Mouse (Mus musculus) inflammation-experienced regulatory T-cells (primary cell): ENCODE results near the gene Akr1b8. TPM values are rescaled to one million over a fixed set of nuclear protein-coding genes. Genes with fewer than 3 reads are reported as not detected.

ENCODE experiments used
- polyA plus RNA-seq, 2 experiments: library from polyadenylated mRNA; unstranded; fragments of 100-300 nt; shearing (Covaris generic); gene quantifications; one replicate each; pipeline ENCODE4 v1.2.1; 2017

Akr1b8 gene
- 1 to 10 TPM in 1 of 2 experiments, under 1 TPM in 1; 0.59 to 1.1 TPM for polyA plus RNA-seq

DNA sequence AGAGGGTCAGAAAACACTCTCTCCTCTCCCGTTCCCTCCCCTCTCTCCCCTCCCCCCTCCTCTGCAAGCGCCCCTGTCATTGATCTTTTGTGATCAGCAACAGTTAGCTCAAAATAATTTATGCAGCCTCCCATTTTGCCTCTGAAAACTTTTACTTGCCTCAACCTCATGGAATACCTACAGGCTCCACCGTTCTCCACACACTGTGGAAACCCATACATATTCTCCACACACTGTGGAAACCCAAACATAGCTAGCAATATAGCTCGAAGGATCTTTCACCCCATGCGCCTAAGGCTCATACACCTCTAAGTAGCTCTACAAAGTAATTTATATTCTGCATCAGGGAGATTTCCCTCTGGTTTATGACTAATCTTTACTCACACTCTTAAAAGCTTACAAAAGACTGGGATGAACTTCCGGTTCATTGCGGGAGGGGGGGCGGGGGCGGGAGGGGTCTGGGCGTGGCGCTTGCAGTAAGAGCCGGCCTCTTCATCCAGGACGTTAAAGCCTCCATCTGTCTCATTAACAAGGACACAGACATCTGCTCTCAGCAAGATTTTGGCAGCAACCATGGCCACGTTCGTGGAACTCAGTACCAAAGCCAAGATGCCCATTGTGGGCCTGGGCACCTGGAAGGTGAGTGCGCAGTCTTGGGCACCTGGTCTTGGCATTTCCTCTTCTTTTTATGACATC lies at the start of gene Akr1b8:
Gene Akr1b8, plus strand, starts transcription at position 462 of the 696 bp plus-strand sequence.

DNA sequence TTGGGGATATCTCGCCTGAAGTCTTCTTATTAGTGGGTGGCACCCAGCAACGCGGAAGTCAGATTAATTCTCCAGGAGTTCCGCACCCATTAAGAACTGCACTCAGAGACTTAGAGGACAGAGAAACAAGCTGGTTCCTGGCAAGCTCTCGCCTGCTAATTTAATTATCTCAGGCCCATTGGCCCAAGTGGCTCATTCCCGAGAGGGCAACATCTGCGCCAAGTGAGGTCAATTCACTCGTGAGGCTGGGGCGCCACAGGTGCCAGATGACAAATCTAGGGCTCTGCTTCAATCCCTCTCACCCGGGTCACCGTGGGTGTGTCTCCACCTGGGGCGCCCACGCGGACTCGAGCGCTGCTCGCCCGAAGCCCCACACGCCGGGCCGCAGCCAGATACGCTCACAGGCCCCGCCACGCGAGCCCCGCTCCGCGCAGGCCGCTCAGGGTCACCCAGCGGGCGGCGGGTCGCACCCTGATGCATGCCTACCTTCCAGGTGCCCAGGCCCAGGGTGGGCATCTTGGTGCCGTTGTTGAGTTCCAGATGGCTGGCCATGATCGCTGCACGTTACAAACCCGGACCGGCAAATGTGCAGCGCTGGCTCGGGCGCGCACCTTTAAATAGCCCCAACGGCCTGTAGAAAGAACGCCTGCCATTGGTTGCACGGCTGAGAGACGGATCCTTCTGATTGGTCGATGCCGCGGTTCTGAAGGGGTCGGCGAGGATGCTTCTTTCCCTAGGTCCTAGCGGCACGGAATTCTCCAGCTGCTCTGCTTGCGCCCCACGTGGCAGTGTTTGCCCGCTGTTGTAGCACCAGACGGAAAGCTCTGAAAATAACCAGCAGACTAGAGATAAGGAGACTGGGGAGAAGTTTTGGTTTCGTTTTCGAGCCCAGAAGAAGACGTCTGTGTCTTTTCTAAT lies 36.8 kb upstream of the Akr1b8 start, which contains the start of gene Akr1b3:
Gene Akr1b3, minus strand, starts transcription at position 625 of the 918 bp plus-strand sequence.

DNA sequence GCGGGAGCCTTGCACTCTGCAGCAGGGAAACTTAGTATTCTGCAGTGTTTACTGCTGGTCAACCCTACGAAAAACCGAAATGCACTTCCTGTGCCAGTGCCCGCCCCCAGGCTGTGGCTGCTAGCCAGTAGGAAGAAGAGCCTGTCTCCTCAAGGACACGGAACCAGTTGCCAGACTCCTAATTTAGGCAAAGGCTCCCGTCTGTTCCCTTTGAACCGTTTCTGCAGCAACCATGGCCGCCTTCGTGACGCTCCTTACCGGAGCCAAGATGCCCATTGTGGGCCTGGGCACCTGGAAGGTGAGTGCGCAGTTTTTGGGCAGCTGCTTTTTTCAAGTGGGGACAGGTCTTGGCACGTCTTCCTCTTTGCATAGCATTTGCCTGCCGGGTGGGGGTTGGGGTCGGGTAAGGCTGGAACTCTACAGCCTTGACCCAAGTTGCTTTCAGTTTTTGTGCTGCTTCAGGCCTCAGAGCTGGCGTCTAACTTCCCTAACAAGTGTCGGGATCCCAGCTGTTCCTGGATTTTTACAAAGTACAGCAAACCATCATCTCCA lies 30.3 kb downstream of the Akr1b8 start, which contains the start of gene Akr1b10:
Gene Akr1b10, plus strand, starts transcription at position 109 of the 552 bp plus-strand sequence.

DNA sequence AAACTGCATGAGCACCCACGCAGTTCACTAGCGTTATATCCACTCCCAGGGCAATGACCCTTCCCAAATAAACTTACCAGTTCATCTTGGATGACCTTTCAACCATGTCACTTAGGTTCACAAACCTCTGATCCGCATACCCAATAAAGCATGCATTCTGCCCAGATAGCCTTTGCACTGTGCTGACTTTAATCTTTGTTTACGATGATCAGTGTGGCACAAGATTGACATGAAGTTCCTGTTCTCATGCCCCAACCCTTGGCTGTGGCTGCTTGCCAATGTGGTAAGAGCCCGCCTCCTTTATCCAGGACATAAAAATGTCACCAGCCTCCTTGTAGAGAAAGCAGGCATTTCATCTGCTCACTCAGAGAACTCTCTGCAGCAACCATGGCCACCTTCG lies 58.1 kb downstream of the Akr1b8 start, which contains the start of gene Akr1b7:
Gene Akr1b7, plus strand, starts transcription at position 312 of the 400 bp plus-strand sequence.

Other genes with a start within 250 kb of the Akr1b8 start
- 10 to 100 TPM; 49.9 to 50.5 TPM for gene Slc35b4, start 177.0 kb upstream of the Akr1b8 start, polyA plus RNA-seq
- 100 to 1,000 TPM; 323 to 402 TPM for gene Akr1b3, start 36.6 kb upstream of the Akr1b8 start, polyA plus RNA-seq
- gene Akr1b10, start 30.1 kb downstream of the Akr1b8 start, polyA plus RNA-seq, result 10 to 100 TPM; 36.1 to 49.2 TPM
- not detected for gene Akr1b7, start 58.2 kb downstream of the Akr1b8 start, polyA plus RNA-seq
- gene Bpgm, start 122.1 kb downstream of the Akr1b8 start, polyA plus RNA-seq, result 10 to 100 TPM; 18.6 to 21.8 TPM
- 1 to 10 TPM; 1.9 to 6.2 TPM for gene Cald1, start 244.4 kb downstream of the Akr1b8 start, polyA plus RNA-seq